In genomic region chr11:51859561-51859960, GRCm38 (mm10) we compare ENCODE assay signal across 9 mouse cellular contexts. TPM values are rescaled to one million over a fixed set of nuclear protein-coding genes. Genes with fewer than 3 reads are reported as not detected.
A peak's percentile ranks its signal among the peaks of the same experiment; 100 is the strongest.
DNase-seq lines count a peak whose midpoint lies in the region; TF ChIP-seq lines count a peak whose summit lies in the region.
"Had no signal": no experiment of that assay in that cellular context is flagged by ENCODE, and none has a peak within 500 bp of the region (broad histone marks: within the 10 kb centered on the region; RNA-seq: fewer than 3 reads in every experiment).

No protein-coding gene starts in this region.

- no peak for TF ChIP-seq CTCF in layer of hippocampus, adult 2 months (conservative IDR thresholded peaks at IDR 0.05)
- TF ChIP-seq CTCF in bone marrow macrophage, adult 2 months (IDR thresholded peaks at IDR 0.05; ENCODE audit: low read depth, low read length) = no peak

- no peak for TF ChIP-seq POLR2A in bone marrow macrophage, adult 2 months (IDR thresholded peaks at IDR 0.05; ENCODE audit: borderline replicate concordance, low read depth, low read length)

- peak overlapping the region; percentile 100; the same call in 1 of the 2 replicates for H3K27ac ChIP-seq in layer of hippocampus, adult 2 months
- H3K27ac ChIP-seq in bone marrow macrophage, adult 2 months (ENCODE audit: insufficient read depth, low read depth, low read length) = peak overlapping the region; percentile 96
- H3K27ac ChIP-seq: liver, embryonic 15.5 days had no signal

- H3K4me3 ChIP-seq in layer of hippocampus, adult 2 months = no peak overlapping the region
- H3K4me3 ChIP-seq in bone marrow macrophage, adult 2 months (ENCODE audit: insufficient read depth, low read length) = no peak overlapping the region

- peaks cover 18% of the 10 kb centered on the region for H3K4me1 ChIP-seq in bone marrow macrophage, adult 2 months (ENCODE audit: control insufficient read depth, insufficient read depth, low read length)

- peak; percentile 7 for DNase-seq in embryo, embryonic 10.5 days (ENCODE audit: low spot score)
- DNase-seq in embryo, embryonic 10 days (ENCODE audit: low spot score) = no peak
- DNase-seq in layer of hippocampus, adult 2 months (ENCODE audit: low spot score in 2 of 2) = no peak
- no peak for DNase-seq in layer of hippocampus, postnatal 10 days (ENCODE audit: low spot score in 2 of 2)
- peak; percentile 30 for DNase-seq in 416B (ENCODE audit: low read depth)
- DNase-seq in urinary bladder, postnatal 14 days (ENCODE audit: low spot score) = no peak
- no peak for DNase-seq in urinary bladder, postnatal 25 days (ENCODE audit: low spot score)

RNA-seq across cellular contexts. Expression of gene Jade2, which starts 2.1 kb away (rescaled TPM):
- 10 to 100 TPM; 39.2 to 42.1 TPM for total RNA-seq in layer of hippocampus, adult 2 months (2021)
- total RNA-seq in layer of hippocampus, postnatal 10 days (2021) = 1 to 10 TPM; 8.3 to 8.7 TPM
- 13.4 and 14.6 TPM in 2 replicates for polyA plus RNA-seq in bone marrow macrophage, adult 2 months (2012; ENCODE audit: insufficient read depth, insufficient read length, missing spikeins)

Comparison
In these comparisons a context has a peak if more than half of its experiments do, and no peak if none do; other contexts are left out.
1. DNase-seq: peak in embryo, embryonic 10.5 days (single experiment) and 416B (single experiment); none in embryo, embryonic 10 days (single experiment), layer of hippocampus, adult 2 months (0 of 2), layer of hippocampus, postnatal 10 days (0 of 2), urinary bladder, postnatal 14 days (single experiment) and urinary bladder, postnatal 25 days (single experiment).
2. RNA of gene Jade2, which starts 2.1 kb away (total RNA-seq): 39.2 to 42.1 TPM in layer of hippocampus, adult 2 months; 8.3 to 8.7 TPM in layer of hippocampus, postnatal 10 days; every median in the first group is over 4 times any median in the second.